Mouse (Mus musculus) hematopoietic stem cell, adult 5-6 weeks (primary cell): ENCODE measurements around the gene Sptssa. TPM values are rescaled to one million over a fixed set of nuclear protein-coding genes. Genes with fewer than 3 reads are reported as not detected.

Experiments used
- ATAC-seq, 2 experiments: fragments of 125-278 bp in 1 of 2; replicated peaks in 1 of 2; 2 replicates each; pipeline ENCODE4 v1.8.0; 2016 to 2017; ENCODE audit warnings: inconsistent platforms in 2 of 2, mild to moderate bottlenecking in 2 of 2, moderate number of reproducible peaks in 2 of 2, low read depth in 1 of 2, moderate TSS enrichment in 1 of 2; ENCODE audit not compliant: low FRiP score in 2 of 2, poor library complexity in 2 of 2, severe bottlenecking in 2 of 2, insufficient read depth in 1 of 2, low TSS enrichment in 1 of 2
- total RNA-seq: library from RNA; stranded (forward); fragments of 172-1452, 232-1000 nt; gene quantifications from 2 replicates; pipeline ENCODE4 v1.2.3, GENCODE M21; 2017

Gene Sptssa
- total RNA-seq, 1 experiment from 2014 or later = 247 TPM

- ATAC-seq = no peak
These were observed 52.7 kb downstream of the Sptssa start for GRCm38 (mm10) chr12:54603542-54604167.

- no peak for ATAC-seq
These were observed 55.9 kb downstream of the Sptssa start for GRCm38 (mm10) chr12:54600482-54600881.

- ATAC-seq = no peak
These were observed 58.0 kb downstream of the Sptssa start for GRCm38 (mm10) chr12:54598358-54598757.

GRCm38 (mm10) chr12:54596715-54597114 lies 59.7 kb downstream of the Sptssa start:
- ATAC-seq = no peak

Other genes starting within 250 kb of the Sptssa start
- 66.3 and 116 TPM in 2 replicates for gene Eapp, start 39.3 kb upstream of the Sptssa start, total RNA-seq
- 108 and 111 TPM in 2 replicates for gene Snx6, start 139.1 kb upstream of the Sptssa start, total RNA-seq
- 26.1 and 51.2 TPM in 2 replicates for gene Cfl2, start 206.3 kb upstream of the Sptssa start, total RNA-seq